Comparison of ENCODE assay signal across 8 mouse cellular contexts in genomic region chr5:88887556-88888412, GRCm38 (mm10). TPM values are rescaled to one million over a fixed set of nuclear protein-coding genes. Genes with fewer than 3 reads are reported as not detected.
DNase-seq lines count a peak whose midpoint lies in the region; ATAC-seq lines count a peak whose summit lies in the region.

No protein-coding gene starts in this region.

- peak overlapping the region; percentile 78 for H3K4me3 ChIP-seq in embryonic facial prominence, embryonic 12.5 days
- peak overlapping the region; percentile 82 for H3K4me3 ChIP-seq in hindbrain, embryonic 10.5 days
- H3K4me3 ChIP-seq in limb, embryonic 13.5 days: peak overlapping the region; percentile 82
- H3K4me3 ChIP-seq in midbrain, embryonic 13.5 days (replicated peaks): peak overlapping the region; percentile 76

- H3K36me3 ChIP-seq in embryonic facial prominence, embryonic 12.5 days: no peaks in the 10 kb centered on the region
- H3K36me3 ChIP-seq in hindbrain, embryonic 10.5 days: no peaks in the 10 kb centered on the region
- H3K36me3 ChIP-seq in limb, embryonic 13.5 days: no peaks in the 10 kb centered on the region
- no peaks in the 10 kb centered on the region for H3K36me3 ChIP-seq in midbrain, embryonic 13.5 days

- no peak for DNase-seq in frontal cortex, postnatal 25 days (ENCODE audit: low spot score in 2 of 2)
- peak; percentile 35 for DNase-seq in ZHBTc4 (ENCODE audit: low read depth, low spot score)
- peak; percentile 48 for DNase-seq in hindbrain, embryonic 10.5 days (ENCODE audit: low spot score)
- no peak for DNase-seq in spleen, postnatal 36 days (ENCODE audit: low spot score in 2 of 2)

- peaks cover 16% of the 10 kb centered on the region for H3K27me3 ChIP-seq in embryonic facial prominence, embryonic 12.5 days
- H3K27me3 ChIP-seq in hindbrain, embryonic 10.5 days (ENCODE audit: insufficient read depth, poor library complexity, severe bottlenecking): peaks cover 27% of the 10 kb centered on the region
- H3K27me3 ChIP-seq in limb, embryonic 13.5 days: peaks cover 22% of the 10 kb centered on the region; the same call in 1 of the 2 replicates
- peaks cover 25% of the 10 kb centered on the region for H3K27me3 ChIP-seq in midbrain, embryonic 13.5 days

- 2% methylated on average over 29 of the region's 29 CpGs for WGBS in embryonic facial prominence, embryonic 12.5 days
- WGBS in hindbrain, embryonic 10.5 days: 2% methylated on average over 29 of the region's 29 CpGs
- WGBS in limb, embryonic 13.5 days: 1% methylated on average over 29 of the region's 29 CpGs
- under 1% methylated on average over 29 of the region's 29 CpGs for WGBS in midbrain, embryonic 13.5 days

- peak overlapping the region; percentile 94 for H3K4me2 ChIP-seq in embryonic facial prominence, embryonic 12.5 days (replicated peaks)
- peak overlapping the region; percentile 89 for H3K4me2 ChIP-seq in limb, embryonic 13.5 days (replicated peaks)
- H3K4me2 ChIP-seq in midbrain, embryonic 13.5 days (replicated peaks): peak overlapping the region; percentile 97

- no peaks in the 10 kb centered on the region for H3K9me3 ChIP-seq in embryonic facial prominence, embryonic 12.5 days
- H3K9me3 ChIP-seq in hindbrain, embryonic 10.5 days: no peaks in the 10 kb centered on the region
- H3K9me3 ChIP-seq in limb, embryonic 13.5 days: no peaks in the 10 kb centered on the region
- no peaks in the 10 kb centered on the region for H3K9me3 ChIP-seq in midbrain, embryonic 13.5 days

- peak overlapping the region; percentile 83 for H3K9ac ChIP-seq in embryonic facial prominence, embryonic 12.5 days
- peak overlapping the region; percentile 82 for H3K9ac ChIP-seq in limb, embryonic 13.5 days
- peak overlapping the region; percentile 76 for H3K9ac ChIP-seq in midbrain, embryonic 13.5 days (replicated peaks)

- H3K27ac ChIP-seq in embryonic facial prominence, embryonic 12.5 days: no peak overlapping the region
- peak overlapping the region; percentile 89 for H3K27ac ChIP-seq in hindbrain, embryonic 10.5 days
- H3K27ac ChIP-seq in limb, embryonic 13.5 days: no peak overlapping the region
- H3K27ac ChIP-seq in midbrain, embryonic 13.5 days: no peak overlapping the region

- 0 out of 2 replicates have a peak, but pooled peaks have one; percentile 11 for ATAC-seq in frontal cortex, adult (ENCODE audit: low TSS enrichment)
- no peak for ATAC-seq in embryonic facial prominence, embryonic 12.5 days (ENCODE audit: insufficient number of reproducible peaks, insufficient read depth, low FRiP score, low TSS enrichment)
- ATAC-seq in limb, embryonic 13.5 days (ENCODE audit: low FRiP score, low read depth): peak; percentile 17; the same call in 1 of the 2 replicates
- ATAC-seq in midbrain, embryonic 13.5 days: peak; percentile 51

- H3K4me1 ChIP-seq in embryonic facial prominence, embryonic 12.5 days: peaks cover 12% of the 10 kb centered on the region; the same call in 1 of the 2 replicates
- peaks cover 15% of the 10 kb centered on the region for H3K4me1 ChIP-seq in hindbrain, embryonic 10.5 days (replicated peaks)
- peaks cover 15% of the 10 kb centered on the region for H3K4me1 ChIP-seq in limb, embryonic 13.5 days
- peaks cover 11% of the 10 kb centered on the region for H3K4me1 ChIP-seq in midbrain, embryonic 13.5 days (replicated peaks)

RNA-seq across cellular contexts. Expression of gene Slc4a4, which starts 1.2 kb away (rescaled TPM):
- 2.8 and 4.6 TPM in 2 replicates for polyA plus RNA-seq in embryonic facial prominence, embryonic 12.5 days (2016; fragmentation: Nextera tagmentation; extraction: Ambion mirVana)
- polyA plus RNA-seq in hindbrain, embryonic 10.5 days (2016; fragmentation: Nextera tagmentation; extraction: Ambion mirVana): 2.0 and 2.5 TPM in 2 replicates
- polyA plus RNA-seq in limb, embryonic 13.5 days (2015; fragmentation: Nextera tagmentation; extraction: Ambion mirVana): 2.0 and 2.4 TPM in 2 replicates
- polyA plus RNA-seq in midbrain, embryonic 13.5 days (2015; fragmentation: Nextera tagmentation; extraction: Ambion mirVana): 1.5 and 1.9 TPM in 2 replicates

Comparison
In these comparisons a context has a peak if more than half of its experiments do, and no peak if none do; other contexts are left out.
1. DNase-seq: peak in ZHBTc4 (single experiment) and hindbrain, embryonic 10.5 days (single experiment); none in frontal cortex, postnatal 25 days (0 of 2) and spleen, postnatal 36 days (0 of 2).
2. Peak in every context shown above with its lines, with median percentiles within 50 percentile points of each other: H3K4me2 ChIP-seq, H3K4me3 ChIP-seq and H3K9ac ChIP-seq.